Mouse (Mus musculus) limb, embryonic 11.5 days (tissue): ENCODE results near the gene Etl4. TPM values are rescaled to one million over a fixed set of nuclear protein-coding genes. Genes with fewer than 3 reads are reported as not detected.

Source experiments
- ATAC-seq: fragments of 200-750 bp; cut with Nextera tagmentation; 2 replicates; pipeline ENCODE4 v1.8.0; 2017; ENCODE audit warnings: low read depth; ENCODE audit not compliant: insufficient number of reproducible peaks, low FRiP score, low TSS enrichment
- DNase-seq: peaks from one replicate; pipeline ENCODE4 v3.0.0-alpha.2; 2015; ENCODE audit warnings: low spot score
- H3K27ac ChIP-seq: fragments of 300-500 bp; sonication (generic); replicated peaks from 2 replicates; pipeline ENCODE4 v1.5.1; 2014; ENCODE audit warnings: low read depth, mild to moderate bottlenecking, low read length
- H3K27me3 ChIP-seq: fragments of 300-500 bp; sonication (generic); 2 replicates; pipeline ENCODE4 v1.6.1; 2014; ENCODE audit warnings: mild to moderate bottlenecking, low read length, mixed read lengths; ENCODE audit not compliant: control insufficient read depth, insufficient read depth
- H3K36me3 ChIP-seq: fragments of 300-500 bp; sonication (generic); 2 replicates; pipeline ENCODE4 v1.6.1; 2014; ENCODE audit warnings: mild to moderate bottlenecking, low read length, moderate library complexity, mixed read lengths; ENCODE audit not compliant: control insufficient read depth, insufficient read depth
- H3K4me1 ChIP-seq: fragments of 300-500 bp; sonication (generic); 2 replicates; pipeline ENCODE4 v1.6.1; 2014; ENCODE audit warnings: low read length, mixed read lengths; ENCODE audit not compliant: control insufficient read depth, insufficient read depth
- H3K4me2 ChIP-seq: fragments of 300-500 bp; sonication (generic); 2 replicates; pipeline ENCODE4 v1.6.1; 2014; ENCODE audit warnings: low read depth, mild to moderate bottlenecking, moderate library complexity; ENCODE audit not compliant: severe bottlenecking
- H3K4me3 ChIP-seq: fragments of 300-500 bp; sonication (generic); 2 replicates; pipeline ENCODE4 v1.5.1; 2014; ENCODE audit warnings: low read depth, low read length
- H3K9ac ChIP-seq: fragments of 300-500 bp; sonication (generic); 2 replicates; pipeline ENCODE4 v1.6.1; 2014; ENCODE audit warnings: mild to moderate bottlenecking, low read length
- H3K9me3 ChIP-seq: fragments of 300-500 bp; sonication (generic); 2 replicates; pipeline ENCODE4 v1.6.1; 2016; ENCODE audit warnings: low read length; ENCODE audit not compliant: control insufficient read depth
- WGBS: fragments of 180-500 bp; shearing (Covaris S2); extraction: QIAGEN DNeasy Blood & Tissue Kit; methylation state at CpG from one replicate; pipeline ENCODE4 v1.1.7; 2014; 5-methylcytosine and 5-hydroxymethylcytosine counted together
- polyA plus RNA-seq: library from polyadenylated mRNA; unstranded; fragments of >200 nt; fragmentation: Nextera tagmentation; extraction: Ambion mirVana; gene quantifications from 2 replicates; pipeline ENCODE4 v1.2.1, GENCODE M21; 2014

Etl4 gene
- polyA plus RNA-seq, 1 experiment from 2014 or later, result 13.5 TPM

DNA sequence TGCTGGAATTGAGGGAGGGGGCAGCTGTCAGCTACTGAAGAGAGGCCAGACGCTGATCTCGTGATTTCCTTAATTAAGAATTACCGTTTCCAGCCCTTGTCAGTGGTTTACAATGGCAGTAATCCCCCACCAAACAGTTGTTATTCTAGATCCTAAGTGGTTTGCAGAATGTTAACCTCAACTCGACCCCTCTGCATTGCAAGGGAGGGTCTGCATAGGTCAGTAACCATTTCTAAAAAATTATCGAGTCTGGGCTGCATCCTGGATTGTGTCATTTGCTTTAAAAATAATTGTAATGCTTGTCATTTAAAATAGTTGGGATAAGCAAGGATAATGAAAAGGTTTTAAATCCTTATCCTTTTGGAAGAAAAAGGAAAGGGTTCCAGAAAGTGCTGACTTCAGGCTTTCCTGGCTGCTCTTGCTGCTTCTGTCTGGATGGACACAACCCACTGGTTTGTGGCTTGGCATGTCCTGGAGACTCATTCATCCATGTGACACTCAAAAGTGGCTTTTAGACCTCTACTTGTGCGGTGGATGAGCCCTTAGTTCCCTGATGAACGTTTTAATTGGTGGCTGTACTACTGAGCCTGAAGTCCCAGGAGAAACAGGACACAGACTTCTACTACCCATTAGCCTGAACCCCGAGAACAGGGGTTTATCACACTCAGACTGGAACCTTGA, 507.5 kb downstream of the Etl4 start:
- no peak overlapping the region for H3K9ac ChIP-seq
- H3K27ac ChIP-seq, result no peak overlapping the region
- WGBS, result 10% methylated on average over 8 of the region's 8 CpGs
- H3K9me3 ChIP-seq, result no peaks in the 10 kb centered on the region
- H3K4me3 ChIP-seq, result no peak overlapping the region
- H3K27me3 ChIP-seq, result no peaks in the 10 kb centered on the region
- H3K36me3 ChIP-seq, result no peaks in the 10 kb centered on the region
- H3K4me2 ChIP-seq, result no peak overlapping the region
- no peaks in the 10 kb centered on the region for H3K4me1 ChIP-seq
- ATAC-seq, result no peak
- no peak for DNase-seq

DNA sequence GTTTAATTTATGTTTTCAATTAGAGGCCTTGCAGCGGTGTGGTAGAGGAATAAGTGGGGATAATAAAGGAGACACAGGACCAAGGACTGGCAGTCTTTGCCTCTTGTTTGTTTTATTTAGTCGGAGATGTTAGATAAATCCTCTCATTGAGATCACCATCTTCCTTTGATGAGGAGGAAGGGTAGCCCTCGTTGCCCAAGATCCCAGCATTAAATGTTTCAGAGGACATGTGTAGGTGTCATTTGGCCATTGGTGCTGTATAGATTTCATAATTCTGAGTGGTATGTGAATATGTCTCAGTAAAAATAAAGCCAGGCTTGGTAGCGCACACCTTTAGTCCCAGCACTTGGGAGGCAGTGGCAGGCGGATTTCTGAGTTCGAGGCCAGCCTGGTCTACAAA, 508.4 kb downstream of the Etl4 start:
- Histone ChIP-seq H3K4me3 (no peak overlapping the region), H3K36me3 (no peaks in the 10 kb centered on the region), H3K4me2 (no peak overlapping the region), H3K4me1 (no peaks in the 10 kb centered on the region), H3K27me3 (no peaks in the 10 kb centered on the region), H3K27ac (no peak overlapping the region), H3K9me3 (no peaks in the 10 kb centered on the region), H3K9ac (no peak overlapping the region)
- no peak for ATAC-seq
- 63% methylated on average over 6 of the region's 6 CpGs for WGBS
- DNase-seq, result no peak

GRCm38 (mm10) chr2:20419975-20420374, 510.4 kb downstream of the Etl4 start:
- no peaks in the 10 kb centered on the region for H3K9me3 ChIP-seq
- no peaks in the 10 kb centered on the region for H3K36me3 ChIP-seq
- no peak overlapping the region for H3K27ac ChIP-seq
- no peaks in the 10 kb centered on the region for H3K4me1 ChIP-seq
- H3K4me2 ChIP-seq, result no peak overlapping the region
- peak; percentile 25 for DNase-seq
- 19% methylated on average over 6 of the region's 6 CpGs for WGBS
- H3K9ac ChIP-seq, result no peak overlapping the region
- ATAC-seq, result peak; percentile 54; the same call in 1 of the 2 replicates
- no peaks in the 10 kb centered on the region for H3K27me3 ChIP-seq
- no peak overlapping the region for H3K4me3 ChIP-seq

- Histone ChIP-seq H3K9ac (no peak overlapping the region), H3K27me3 (no peaks in the 10 kb centered on the region), H3K27ac (no peak overlapping the region), H3K36me3 (no peaks in the 10 kb centered on the region), H3K4me3 (no peak overlapping the region), H3K4me1 (no peaks in the 10 kb centered on the region), H3K4me2 (no peak overlapping the region), H3K9me3 (no peaks in the 10 kb centered on the region)
- 87% methylated on average over 4 of the region's 4 CpGs for WGBS
- DNase-seq (no peak), ATAC-seq (no peak)
These were observed 512.7 kb downstream of the Etl4 start for GRCm38 (mm10) chr2:20422275-20422674.

DNA sequence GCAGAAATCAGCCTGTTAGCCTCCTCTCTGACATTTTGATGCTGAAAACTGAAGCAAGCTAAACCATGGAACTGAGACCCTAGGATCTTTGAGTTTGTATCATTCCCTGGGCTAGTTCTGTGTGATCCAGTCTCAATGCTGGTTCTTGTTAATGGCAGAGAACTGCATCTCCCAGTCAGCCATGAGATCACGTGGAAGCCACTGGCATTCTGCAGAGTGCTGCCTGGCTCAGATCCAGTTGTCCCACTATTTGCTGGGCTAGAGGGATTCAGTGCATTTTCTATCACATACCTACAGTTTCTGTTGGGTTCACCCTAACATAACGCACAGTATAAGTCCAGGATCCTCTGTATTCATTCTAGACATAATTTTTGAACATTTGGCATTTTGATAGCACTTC, 524.1 kb downstream of the Etl4 start:
- Histone ChIP-seq H3K27ac (no peak overlapping the region), H3K27me3 (no peaks in the 10 kb centered on the region), H3K4me2 (no peak overlapping the region), H3K4me3 (no peak overlapping the region), H3K9me3 (no peaks in the 10 kb centered on the region), H3K36me3 (no peaks in the 10 kb centered on the region), H3K9ac (no peak overlapping the region), H3K4me1 (no peaks in the 10 kb centered on the region)
- no peak for DNase-seq
- ATAC-seq, result no peak
- 86% methylated on average over 2 of the region's 2 CpGs for WGBS

DNA sequence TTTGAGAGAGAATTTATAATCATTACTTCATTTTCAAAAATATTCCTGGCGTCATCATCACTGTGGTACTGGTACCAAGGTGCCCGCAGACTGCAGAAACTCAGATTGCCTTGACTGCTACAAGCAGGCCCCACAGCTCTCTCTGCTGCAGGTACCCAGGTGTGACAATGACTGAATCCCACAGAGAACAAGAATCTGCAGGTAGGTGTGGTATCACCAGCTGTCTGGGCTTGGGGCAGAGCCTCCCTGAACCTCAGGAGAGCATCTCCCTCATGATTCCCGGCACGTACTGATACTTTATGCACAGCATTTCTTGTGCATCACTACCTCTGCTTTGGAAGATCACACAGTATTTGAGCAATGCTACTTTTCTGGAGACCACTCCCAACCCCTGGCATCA, 526.0 kb downstream of the Etl4 start:
- no peaks in the 10 kb centered on the region for H3K36me3 ChIP-seq
- H3K27me3 ChIP-seq, result no peaks in the 10 kb centered on the region
- H3K4me2 ChIP-seq, result no peak overlapping the region
- no peak for ATAC-seq
- H3K4me3 ChIP-seq, result no peak overlapping the region
- DNase-seq, result no peak
- no peaks in the 10 kb centered on the region for H3K9me3 ChIP-seq
- H3K9ac ChIP-seq, result no peak overlapping the region
- no peaks in the 10 kb centered on the region for H3K4me1 ChIP-seq
- no peak overlapping the region for H3K27ac ChIP-seq
- WGBS, result 88% methylated on average over 4 of the region's 4 CpGs

DNA sequence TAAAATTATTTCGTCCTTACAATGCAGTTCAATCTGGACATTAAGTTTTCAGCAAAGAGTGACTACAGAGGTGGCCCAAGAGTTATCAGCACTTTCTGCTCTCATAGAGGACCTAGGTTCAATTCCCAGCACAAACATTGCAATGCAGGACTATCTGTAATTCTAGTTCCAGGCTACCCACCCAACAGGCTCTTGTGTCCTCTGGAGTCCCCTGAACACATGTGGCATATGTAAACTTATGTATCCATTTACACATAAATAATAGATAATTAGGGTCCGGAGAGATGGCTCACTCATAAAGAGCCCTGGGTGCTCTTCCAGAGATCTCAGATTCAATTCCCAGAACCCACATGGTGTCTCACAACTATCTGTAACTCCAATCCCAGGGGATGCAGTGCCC, 533.2 kb downstream of the Etl4 start:
- Histone ChIP-seq H3K4me1 (no peaks in the 10 kb centered on the region), H3K27me3 (no peaks in the 10 kb centered on the region), H3K9me3 (no peaks in the 10 kb centered on the region), H3K4me3 (no peak overlapping the region), H3K27ac (no peak overlapping the region), H3K9ac (no peak overlapping the region), H3K36me3 (no peaks in the 10 kb centered on the region), H3K4me2 (no peak overlapping the region)
- ATAC-seq, result no peak
- 81% methylated on average over 2 of the region's 2 CpGs for WGBS
- DNase-seq, result no peak

DNA sequence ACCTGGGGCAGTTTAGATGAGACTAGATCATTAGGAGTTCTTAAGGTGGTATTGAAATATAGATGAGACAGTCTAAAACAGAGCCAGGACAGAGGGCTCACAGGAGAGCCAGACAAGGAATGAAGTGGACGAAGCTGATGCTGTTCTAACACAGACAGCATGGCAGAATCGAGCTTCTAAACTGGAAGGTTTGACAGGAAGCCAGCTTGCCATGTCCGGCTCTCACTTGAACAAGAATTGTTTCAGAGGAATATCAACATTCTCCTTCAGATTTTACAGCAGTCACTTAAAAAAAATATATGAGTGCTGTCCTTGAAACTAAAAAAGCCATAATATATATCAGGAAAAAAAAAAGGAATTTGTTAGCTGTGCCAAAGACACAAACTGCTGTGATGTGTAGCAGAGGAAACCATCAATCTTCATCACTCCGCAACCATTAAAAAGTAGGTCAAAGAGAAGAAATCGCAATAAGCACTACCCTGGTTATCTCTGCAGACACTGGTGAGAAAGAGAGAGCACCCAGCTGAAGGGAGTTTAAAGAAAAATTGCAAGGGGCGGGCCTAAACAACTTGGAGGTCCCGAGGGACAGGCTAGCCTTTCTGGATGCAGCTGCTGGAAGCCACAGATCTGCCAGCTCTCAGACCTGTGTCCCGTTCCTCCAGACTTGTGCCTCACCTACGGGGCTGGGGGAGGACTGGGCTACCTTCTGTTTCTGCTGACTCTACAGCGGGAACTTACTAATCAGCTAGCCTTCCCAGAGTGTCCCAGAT, 534.3 kb downstream of the Etl4 start:
- 39% methylated on average over 10 of the region's 10 CpGs for WGBS
- H3K27me3 ChIP-seq, result no peaks in the 10 kb centered on the region
- no peaks in the 10 kb centered on the region for H3K36me3 ChIP-seq
- no peak overlapping the region for H3K27ac ChIP-seq
- H3K4me3 ChIP-seq, result no peak overlapping the region
- DNase-seq, result no peak
- ATAC-seq, result no peak
- no peak overlapping the region for H3K9ac ChIP-seq
- no peaks in the 10 kb centered on the region for H3K9me3 ChIP-seq
- H3K4me2 ChIP-seq, result no peak overlapping the region
- no peaks in the 10 kb centered on the region for H3K4me1 ChIP-seq
